Mouse (Mus musculus): ENCODE measurements around the gene Ctso.

GRCm38 (mm10) chr3:81995988-81996387 is 63.6 kb downstream of the Ctso start:
- TF ChIP-seq CTCF (IDR thresholded peaks at IDR 0.05; ENCODE audit: low read depth, low read length), result no peak
- TF ChIP-seq GATA1 (IDR thresholded peaks at IDR 0.05; ENCODE audit: borderline replicate concordance, low read length), result no peak
- no peak for TF ChIP-seq POLR2AphosphoS5 (IDR thresholded peaks at IDR 0.05; ENCODE audit: insufficient replicate concordance, low read depth, low read length)
